Mouse (Mus musculus) kidney, embryonic 16.5 days (tissue): ENCODE results near the gene Ncoa1. TPM values are rescaled to one million over a fixed set of nuclear protein-coding genes. Genes with fewer than 3 reads are reported as not detected.

ENCODE experiments used
- ATAC-seq: fragments of 200-750 bp; cut with Nextera tagmentation; 2 replicates; pipeline ENCODE4 v1.8.0; 2017; ENCODE audit warnings: moderate TSS enrichment; ENCODE audit not compliant: low FRiP score, low TSS enrichment
- H3K27ac ChIP-seq: fragments of 300-500 bp; sonication (generic); 2 replicates; pipeline ENCODE4 v1.5.1; 2014; ENCODE audit warnings: low read length
- H3K27me3 ChIP-seq: fragments of 300-500 bp; sonication (generic); 2 replicates; pipeline ENCODE4 v1.6.1; 2014; ENCODE audit warnings: low read length, control low read depth, mixed read lengths; ENCODE audit not compliant: insufficient read depth
- H3K36me3 ChIP-seq: fragments of 300-500 bp; sonication (generic); 2 replicates; pipeline ENCODE4 v1.6.1; 2014; ENCODE audit warnings: low read length, control low read depth, mixed read lengths; ENCODE audit not compliant: insufficient read depth
- H3K4me1 ChIP-seq: fragments of 300-500 bp; sonication (generic); 2 replicates; pipeline ENCODE4 v1.6.1; 2014; ENCODE audit warnings: low read length, control low read depth, mixed read lengths; ENCODE audit not compliant: insufficient read depth
- H3K4me2 ChIP-seq: fragments of 300-500 bp; sonication (generic); replicated peaks from 2 replicates; pipeline ENCODE4 v1.6.1; 2014; ENCODE audit warnings: low read depth, low read length
- H3K4me3 ChIP-seq: fragments of 300-500 bp; sonication (generic); 2 replicates; pipeline ENCODE4 v1.5.1; 2014; ENCODE audit warnings: mild to moderate bottlenecking, low read length
- H3K9ac ChIP-seq: fragments of 300-500 bp; sonication (generic); replicated peaks from 2 replicates; pipeline ENCODE4 v1.6.1; 2014; ENCODE audit warnings: low read length
- H3K9me3 ChIP-seq: fragments of 300-500 bp; sonication (generic); 2 replicates; pipeline ENCODE4 v1.6.1; 2016; ENCODE audit warnings: low read length, control low read depth
- WGBS: fragments of 180-500 bp; shearing (Covaris S2); extraction: QIAGEN DNeasy Blood & Tissue Kit; methylation state at CpG from one replicate; pipeline ENCODE4 v1.1.7; 2014; 5-methylcytosine and 5-hydroxymethylcytosine counted together
- polyA plus RNA-seq: library from polyadenylated mRNA; unstranded; fragments of >200 nt; fragmentation: Nextera tagmentation; extraction: Ambion mirVana; gene quantifications from 2 replicates; pipeline ENCODE4 v1.2.1, GENCODE M21; 2015

Ncoa1 gene
- polyA plus RNA-seq, 1 experiment from 2014 or later: 6.6 TPM

- H3K9ac ChIP-seq: no peak overlapping the region
- H3K9me3 ChIP-seq: no peaks in the 10 kb centered on the region
- ATAC-seq: no peak
- no peaks in the 10 kb centered on the region for H3K4me1 ChIP-seq
- no peak overlapping the region for H3K27ac ChIP-seq
- H3K36me3 ChIP-seq: 0 out of 2 replicates have a peak, but pooled peaks cover 10% of the 10 kb centered on the region
- no peaks in the 10 kb centered on the region for H3K27me3 ChIP-seq
- 83% methylated on average over 4 of the region's 4 CpGs for WGBS
- no peak overlapping the region for H3K4me2 ChIP-seq
- no peak overlapping the region for H3K4me3 ChIP-seq
These were observed 181.1 kb downstream of the Ncoa1 start for GRCm38 (mm10) chr12:4295881-4296280.

- Histone ChIP-seq H3K4me3 (no peak overlapping the region), H3K27ac (no peak overlapping the region), H3K27me3 (no peaks in the 10 kb centered on the region), H3K4me2 (no peak overlapping the region), H3K9me3 (no peaks in the 10 kb centered on the region), H3K36me3 (0 out of 2 replicates have a peak, but pooled peaks cover 10% of the 10 kb centered on the region), H3K4me1 (no peaks in the 10 kb centered on the region), H3K9ac (no peak overlapping the region)
- 85% methylated on average over 8 of the region's 8 CpGs for WGBS
- ATAC-seq: no peak
These were observed 181.7 kb downstream of the Ncoa1 start for GRCm38 (mm10) chr12:4295281-4295680.

GRCm38 (mm10) chr12:4293813-4294212 lies 183.2 kb downstream of the Ncoa1 start:
- ATAC-seq: no peak
- H3K4me3 ChIP-seq: no peak overlapping the region
- no peak overlapping the region for H3K9ac ChIP-seq
- no peaks in the 10 kb centered on the region for H3K9me3 ChIP-seq
- no peak overlapping the region for H3K4me2 ChIP-seq
- no peaks in the 10 kb centered on the region for H3K27me3 ChIP-seq
- no peaks in the 10 kb centered on the region for H3K4me1 ChIP-seq
- H3K27ac ChIP-seq: no peak overlapping the region
- H3K36me3 ChIP-seq: 0 out of 2 replicates have a peak, but pooled peaks cover 10% of the 10 kb centered on the region
- 90% methylated on average over 6 of the region's 6 CpGs for WGBS

- 33% methylated on average over 3 of the region's 3 CpGs for WGBS
- Histone ChIP-seq H3K4me2 (no peak overlapping the region), H3K27ac (no peak overlapping the region), H3K9me3 (no peaks in the 10 kb centered on the region), H3K9ac (no peak overlapping the region), H3K4me3 (no peak overlapping the region), H3K4me1 (no peaks in the 10 kb centered on the region), H3K27me3 (no peaks in the 10 kb centered on the region), H3K36me3 (no peaks in the 10 kb centered on the region)
- ATAC-seq: peak; percentile 61; the same call in 1 of the 2 replicates
These were observed 191.8 kb downstream of the Ncoa1 start for GRCm38 (mm10) chr12:4285186-4285585.

GRCm38 (mm10) chr12:4279878-4280277 lies 197.1 kb downstream of the Ncoa1 start:
- Histone ChIP-seq H3K9me3 (no peaks in the 10 kb centered on the region), H3K9ac (no peak overlapping the region), H3K36me3 (peaks cover 3% of the 10 kb centered on the region), H3K4me1 (no peaks in the 10 kb centered on the region), H3K4me3 (no peak overlapping the region), H3K27ac (no peak overlapping the region), H3K27me3 (no peaks in the 10 kb centered on the region), H3K4me2 (no peak overlapping the region)
- no peak for ATAC-seq
- 84% methylated on average over 3 of the region's 3 CpGs for WGBS

- 88% methylated on average over 3 of the region's 3 CpGs for WGBS
- H3K27me3 ChIP-seq: no peaks in the 10 kb centered on the region
- no peaks in the 10 kb centered on the region for H3K4me1 ChIP-seq
These were observed 197.8 kb downstream of the Ncoa1 start for GRCm38 (mm10) chr12:4278978-4279755.

GRCm38 (mm10) chr12:4271078-4271477 lies 205.9 kb downstream of the Ncoa1 start:
- 92% methylated on average over 6 of the region's 6 CpGs for WGBS
- Histone ChIP-seq H3K4me2 (no peak overlapping the region), H3K9ac (no peak overlapping the region), H3K4me3 (no peak overlapping the region), H3K4me1 (no peaks in the 10 kb centered on the region), H3K9me3 (peaks cover 7% of the 10 kb centered on the region), H3K27ac (no peak overlapping the region), H3K27me3 (no peaks in the 10 kb centered on the region), H3K36me3 (peaks cover 46% of the 10 kb centered on the region)
- no peak for ATAC-seq

More at GRCm38 (mm10) chr12:4278978-4279755, 197.8 kb downstream of the Ncoa1 start:
- no peak for ATAC-seq
- Histone ChIP-seq H3K27ac (no peak overlapping the region), H3K4me2 (no peak overlapping the region), H3K4me3 (no peak overlapping the region), H3K9me3 (no peaks in the 10 kb centered on the region), H3K36me3 (peaks cover 9% of the 10 kb centered on the region), H3K9ac (no peak overlapping the region)

GRCm38 (mm10) chr12:4267765-4268164 lies 209.2 kb downstream of the Ncoa1 start:
- no peaks in the 10 kb centered on the region for H3K4me1 ChIP-seq
- no peaks in the 10 kb centered on the region for H3K27me3 ChIP-seq
- ATAC-seq: no peak
- H3K9ac ChIP-seq: no peak overlapping the region
- peaks cover 38% of the 10 kb centered on the region for H3K36me3 ChIP-seq
- H3K27ac ChIP-seq: no peak overlapping the region
- H3K9me3 ChIP-seq: peaks cover 7% of the 10 kb centered on the region
- H3K4me2 ChIP-seq: no peak overlapping the region
- no peak overlapping the region for H3K4me3 ChIP-seq
- 92% methylated on average over 4 of the region's 4 CpGs for WGBS

- no peaks in the 10 kb centered on the region for H3K27me3 ChIP-seq
- H3K9ac ChIP-seq: no peak overlapping the region
- H3K27ac ChIP-seq: no peak overlapping the region
- no peaks in the 10 kb centered on the region for H3K9me3 ChIP-seq
- peaks cover 5% of the 10 kb centered on the region; the same call in 1 of the 2 replicates for H3K36me3 ChIP-seq
- no peak overlapping the region for H3K4me2 ChIP-seq
- no peak overlapping the region for H3K4me3 ChIP-seq
- no peaks in the 10 kb centered on the region for H3K4me1 ChIP-seq
- WGBS: 94% methylated on average over 16 of the region's 16 CpGs
- no peak for ATAC-seq
These were observed 224.0 kb downstream of the Ncoa1 start for GRCm38 (mm10) chr12:4252742-4253655.
